Mouse (Mus musculus): ENCODE data around the gene Vsig2. TPM values are rescaled to one million over a fixed set of nuclear protein-coding genes. Genes with fewer than 3 reads are reported as not detected.

Vsig2 gene
- total RNA-seq, 2 experiments from 2014 or later, result 4.0 to 4.7 TPM

DNA sequence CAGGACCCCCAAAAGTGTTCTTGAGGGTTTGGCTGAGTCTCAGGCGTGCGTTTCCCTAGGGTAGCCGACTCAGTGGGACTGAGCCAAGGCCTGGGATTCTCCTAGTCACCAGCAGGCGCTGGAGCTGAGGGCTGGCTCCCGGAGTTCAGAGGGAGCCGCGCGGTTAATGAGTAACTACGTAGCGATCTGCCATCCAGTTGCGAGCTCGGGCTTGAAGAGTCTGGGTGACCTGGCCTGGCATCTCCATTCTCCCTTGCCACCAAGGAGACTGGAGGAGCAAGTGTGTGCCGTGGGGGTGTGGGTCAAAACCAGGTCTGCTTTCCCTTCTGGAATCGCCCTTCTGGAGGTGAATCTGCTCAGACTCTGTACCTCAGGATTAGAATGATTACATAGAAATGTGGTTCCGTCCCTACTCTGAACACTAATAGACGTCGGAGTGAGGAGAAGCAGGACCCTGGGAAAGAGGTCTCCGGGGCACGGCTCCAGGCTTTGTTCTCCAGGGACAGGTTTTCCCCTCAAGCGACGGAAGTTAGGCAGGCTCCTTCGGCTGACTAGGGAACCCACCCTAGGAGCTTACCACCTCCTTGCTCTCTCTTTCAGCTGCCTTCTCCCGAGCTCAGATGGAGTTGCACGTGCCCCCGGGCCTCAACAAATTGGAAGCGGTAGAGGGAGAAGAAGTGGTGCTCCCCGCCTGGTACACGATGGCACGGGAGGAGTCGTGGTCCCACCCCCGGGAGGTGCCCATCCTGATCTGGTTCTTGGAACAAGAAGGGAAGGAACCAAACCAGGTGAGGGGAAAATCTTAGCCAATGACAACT, 8.0 kb upstream of the Vsig2 start:
- DNase-seq, result peak; percentile 56 to 63

DNA sequence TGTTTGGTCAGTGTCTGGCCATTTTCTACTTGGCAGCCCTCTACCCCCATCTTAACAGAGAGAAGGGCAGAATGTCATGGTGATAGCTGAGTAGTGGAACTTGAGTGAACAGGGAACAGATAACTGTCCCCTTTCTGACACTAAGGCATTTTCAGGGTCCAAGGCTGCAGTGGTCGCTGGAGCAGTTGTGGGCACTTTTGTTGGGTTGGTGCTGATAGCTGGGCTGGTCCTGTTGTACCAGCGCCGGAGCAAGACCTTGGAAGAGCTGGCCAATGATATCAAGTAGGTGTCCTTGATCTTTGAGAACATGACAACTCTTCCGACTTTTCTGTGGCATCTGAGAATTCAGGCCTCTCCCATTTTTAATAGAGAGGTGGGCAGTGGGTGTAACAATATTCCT, 2.2 kb upstream of the Vsig2 start:
- DNase-seq, result no peak
- intact Hi-C loops (cut with DNase I), result no loop called here

More for the DNA sequence above, 8.0 kb upstream of the Vsig2 start:
- intact Hi-C loops (cut with DNase I), result loop anchor here (1.0 kb wide), 2 partner anchors 13 to 130 kb away; partner anchors contain the start of gene Robo4

DNA sequence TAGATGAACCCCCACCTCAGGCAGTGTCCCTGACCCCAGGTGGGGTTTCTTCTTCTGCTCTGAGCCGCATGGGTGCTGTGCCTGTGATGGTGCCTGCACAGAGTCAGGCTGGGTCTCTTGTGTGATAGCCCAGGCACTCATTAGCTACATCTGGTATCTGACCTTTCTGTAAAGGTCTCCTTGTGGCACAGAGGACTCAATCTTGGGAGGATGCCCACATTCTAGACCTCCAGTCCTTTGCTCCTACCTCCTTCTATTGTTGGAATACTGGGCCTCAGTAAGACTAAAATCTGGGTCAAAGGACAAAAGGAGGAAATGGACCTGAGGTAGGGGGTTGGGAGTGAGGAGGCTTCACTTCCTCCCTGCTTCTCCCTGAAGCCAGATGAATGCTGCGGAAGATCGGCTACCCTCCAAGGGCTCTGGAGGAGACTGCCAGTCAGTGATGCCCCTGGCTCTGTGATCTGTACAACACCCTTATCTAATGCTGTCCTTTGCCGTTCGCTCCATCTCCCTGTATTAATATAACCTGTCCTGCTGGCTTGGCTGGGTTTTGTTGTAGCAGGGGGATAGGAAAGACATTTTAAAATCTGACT, 1.3 kb upstream of the Vsig2 start:
- no peak for DNase-seq

DNA sequence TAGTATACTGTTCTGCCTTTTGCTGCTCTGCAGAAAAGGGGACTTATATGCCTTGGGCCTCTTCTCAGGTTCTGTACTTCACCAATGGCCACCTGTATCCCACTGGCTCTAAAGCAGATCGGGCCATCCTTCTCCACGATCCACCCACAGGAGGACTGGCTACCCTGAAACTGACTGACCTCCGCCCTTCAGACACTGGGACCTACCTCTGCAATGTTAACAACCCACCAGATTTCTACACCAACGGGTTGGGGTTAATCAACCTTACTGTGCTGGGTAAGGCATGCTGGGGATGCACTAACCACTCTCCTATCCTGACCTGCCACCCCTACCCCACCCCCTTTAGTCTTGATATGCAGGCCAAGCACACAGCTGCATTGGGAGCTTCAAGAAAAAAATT, 1.2 kb downstream of the Vsig2 start:
- no peak for DNase-seq
- intact Hi-C loops (cut with DNase I), result no loop called here

More for the DNA sequence above, 1.3 kb upstream of the Vsig2 start:
- intact Hi-C loops (cut with DNase I), result no loop called here

DNA sequence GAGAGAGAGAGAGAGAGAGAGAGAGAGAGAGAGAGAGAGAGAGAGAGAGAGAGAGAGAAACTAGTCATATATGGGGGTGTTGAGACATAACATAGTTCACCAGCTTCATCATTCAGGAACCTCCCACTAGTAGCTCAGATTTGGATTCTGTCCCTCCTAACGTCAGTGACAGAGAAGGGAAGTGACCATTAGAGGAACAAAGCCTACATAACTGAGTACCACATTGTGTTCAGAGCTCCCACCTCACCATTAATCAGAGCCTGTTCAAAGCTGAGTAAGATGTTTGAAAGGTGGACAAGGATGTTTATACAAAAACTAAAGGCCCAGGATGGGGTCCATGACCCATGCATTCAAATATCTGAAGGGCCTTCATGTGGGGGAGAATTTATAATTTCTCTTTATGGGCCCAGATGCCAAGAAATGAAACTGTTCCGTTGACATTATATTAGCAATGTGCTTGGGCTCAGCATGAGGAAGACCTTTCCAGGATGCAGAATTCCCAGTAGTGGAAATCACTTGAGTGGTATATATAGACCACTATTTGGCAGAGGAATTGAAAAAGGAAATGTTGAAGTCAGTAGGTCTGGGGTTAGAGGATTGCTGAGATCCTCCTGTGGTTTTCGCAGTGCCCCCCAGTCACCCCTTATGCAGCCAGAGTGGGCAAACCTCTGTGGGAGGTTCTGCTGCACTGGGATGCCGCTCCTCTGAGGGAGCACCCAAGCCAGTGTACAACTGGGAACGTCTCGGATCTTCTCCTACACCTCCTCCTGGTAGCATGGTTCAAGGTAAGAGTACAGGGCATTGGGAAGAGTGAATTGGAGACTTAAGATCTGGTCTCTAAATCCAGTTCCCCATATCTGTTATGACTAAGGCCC, 1.9 kb downstream of the Vsig2 start:
- intact Hi-C loops (cut with DNase I), result no loop called here
- no peak for DNase-seq

DNA sequence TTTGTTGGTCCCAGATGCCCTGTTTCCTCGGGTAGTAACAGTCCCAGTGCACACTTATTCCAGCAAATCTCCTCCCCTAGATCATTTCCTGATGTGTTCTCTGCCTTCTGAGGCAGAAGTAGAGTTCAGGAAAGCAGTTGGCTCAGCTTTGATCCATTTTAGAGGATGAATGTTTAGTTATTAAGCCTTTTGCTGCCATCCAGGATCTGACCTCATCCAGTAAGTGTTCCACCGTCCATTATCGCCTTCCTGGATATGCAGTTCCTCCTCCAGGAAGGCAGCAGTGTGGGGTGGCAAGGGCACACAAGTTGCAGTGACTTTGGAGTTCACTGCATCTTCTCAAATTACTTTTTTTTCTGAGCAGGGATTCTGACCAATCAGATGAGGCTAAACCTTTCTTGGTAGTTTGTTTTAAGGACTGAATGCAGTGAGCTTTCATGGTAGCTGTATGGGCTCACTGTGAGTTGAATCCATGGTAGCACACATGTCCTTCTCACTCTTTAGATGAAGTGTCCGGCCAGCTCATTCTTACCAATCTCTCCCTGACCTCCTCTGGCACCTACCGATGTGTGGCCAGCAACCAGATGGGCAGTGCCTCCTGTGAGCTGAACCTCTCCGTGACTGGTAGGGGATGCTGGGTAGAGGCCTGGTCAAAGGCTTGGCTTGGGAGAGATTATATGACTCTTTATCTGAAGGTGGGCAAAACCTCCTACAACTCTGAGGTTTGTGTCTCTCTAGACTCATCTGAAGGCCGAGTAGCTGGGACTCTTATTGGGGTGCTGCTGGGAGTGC, 3.0 kb downstream of the Vsig2 start:
- no peak for DNase-seq
- intact Hi-C loops (cut with DNase I), result no loop called here

DNA sequence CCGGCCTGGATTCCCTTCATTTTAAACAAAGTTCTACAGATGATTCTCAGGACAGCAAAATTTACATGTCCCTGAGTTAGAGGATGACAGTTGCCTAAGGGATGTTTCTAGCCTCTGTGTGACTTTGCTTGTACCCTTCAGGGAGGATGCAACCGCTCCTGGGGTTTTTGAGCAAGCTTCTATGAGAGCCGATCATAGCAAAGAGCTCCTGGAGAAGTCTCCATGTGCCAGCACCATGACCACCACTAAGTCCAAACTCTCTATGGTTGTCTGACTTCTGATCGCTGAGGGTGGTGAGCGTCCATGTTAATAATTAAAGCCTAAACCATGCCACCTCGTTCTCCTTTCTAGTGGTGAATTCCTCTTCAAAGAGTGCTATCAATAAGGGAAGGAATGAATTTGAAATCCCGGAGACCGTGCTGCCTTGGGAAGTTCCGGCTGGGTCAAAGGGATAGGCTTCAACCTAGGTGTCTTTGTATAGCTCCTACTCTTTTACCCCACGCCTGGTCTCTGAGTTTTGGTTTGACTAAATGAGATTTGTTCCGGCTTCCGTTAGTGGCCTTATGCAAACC, 4.9 kb downstream of the Vsig2 start:
- intact Hi-C loops (cut with DNase I), result loop anchor here (1.0 to 2.0 kb wide), 2 partner anchors 14 to 81 kb away; no protein-coding TSS in a partner anchor
- no peak for DNase-seq

DNA sequence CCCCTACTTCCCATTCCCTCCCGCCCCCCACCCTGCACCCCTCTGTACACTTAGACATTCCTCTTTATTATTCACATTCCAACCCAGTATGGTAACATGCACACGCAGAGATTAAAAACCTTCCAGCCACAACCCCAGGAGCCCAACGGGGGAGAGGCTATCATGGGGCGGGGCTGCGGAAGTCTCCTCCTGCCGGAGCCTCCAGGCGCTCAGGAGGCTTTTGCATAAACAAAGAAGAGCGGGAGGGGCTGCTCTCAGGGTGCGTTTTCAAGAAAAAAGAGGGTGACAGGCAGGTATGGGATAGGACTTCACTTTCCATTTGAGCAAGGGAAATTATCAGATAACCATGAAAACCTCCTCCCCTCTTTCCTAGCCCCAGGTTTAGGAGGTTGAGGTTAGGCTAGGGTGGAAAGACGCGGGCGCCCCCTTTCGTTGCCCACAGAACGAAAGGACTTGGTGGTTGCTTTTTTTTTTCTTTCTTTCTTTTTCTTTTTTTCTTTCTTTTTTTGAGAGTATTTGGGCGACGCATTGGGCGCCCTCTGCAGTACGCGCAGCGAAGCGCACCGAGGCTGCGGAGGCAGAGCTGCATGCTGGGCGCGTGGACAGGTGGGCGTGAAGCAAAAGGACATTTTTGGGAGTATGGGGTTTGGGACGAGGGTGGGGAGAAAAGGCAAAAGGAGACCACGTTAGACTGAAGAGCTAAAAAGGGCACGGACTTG, 5.6 kb downstream of the Vsig2 start:
- DNase-seq, result peak; percentile 67 to 75
- intact Hi-C loops (cut with DNase I), result loop anchor here (1.0 to 2.0 kb wide), 3 partner anchors 14 to 82 kb away; partner anchors contain the start of gene Spa17

DNA sequence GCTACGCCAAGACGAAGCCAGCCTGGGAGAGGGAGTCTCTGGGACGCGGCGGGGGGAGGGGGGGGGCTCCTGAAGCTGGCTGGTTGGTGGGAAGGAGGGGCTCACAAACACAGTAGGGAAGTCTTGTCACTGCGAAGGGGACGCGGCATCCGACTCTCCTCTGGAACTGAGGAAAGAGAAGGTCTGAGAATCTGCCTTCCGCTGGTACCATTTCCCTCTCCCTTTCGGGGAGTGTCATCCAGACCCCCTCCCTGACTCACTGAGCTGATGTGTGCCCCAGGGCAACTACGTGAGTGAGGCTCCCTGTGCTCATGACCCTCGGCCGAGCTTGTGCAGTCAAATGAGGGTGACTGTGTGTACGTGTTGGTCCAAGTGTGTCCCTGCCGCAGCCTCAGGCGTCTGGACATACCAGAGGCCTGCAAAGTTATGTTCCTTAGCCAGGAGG, 6.1 kb downstream of the Vsig2 start:
- intact Hi-C loops (cut with DNase I), result loop anchor here (1.0 to 2.0 kb wide), 2 partner anchors 68 to 82 kb away; partner anchors contain the start of gene Spa17
- no peak for DNase-seq

DNA sequence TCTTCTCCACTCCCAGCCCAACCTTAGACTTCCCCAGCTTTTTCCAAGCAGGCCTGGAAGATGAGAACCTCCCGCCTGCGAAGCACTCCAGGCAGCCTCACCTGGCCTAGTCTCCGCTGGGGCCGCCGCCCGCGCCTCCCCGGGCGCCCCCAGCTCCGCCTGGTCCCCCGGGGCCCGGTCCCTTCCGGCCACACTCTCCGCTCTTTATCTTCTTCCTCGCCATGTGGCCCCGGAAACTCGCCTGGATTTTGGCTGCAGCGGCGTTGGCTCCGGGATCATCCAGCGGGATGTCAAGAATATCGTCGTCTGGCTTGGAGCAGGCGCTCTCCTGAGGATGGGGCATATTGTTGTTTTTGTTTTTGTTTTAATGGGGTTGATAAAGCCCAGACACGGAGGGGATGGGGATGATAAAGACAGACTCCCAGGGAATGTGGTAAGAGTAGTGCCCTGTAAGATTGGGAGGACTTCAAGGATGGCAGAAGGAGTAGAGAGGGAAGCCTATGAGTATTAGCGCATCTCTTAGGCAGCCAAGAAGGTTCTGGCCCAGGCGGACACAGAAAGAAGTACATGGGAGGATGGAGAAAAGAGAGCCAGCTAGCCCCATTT, 6.9 kb downstream of the Vsig2 start:
- DNase-seq, result peak in 1 of 2 experiments; percentile 41

DNA sequence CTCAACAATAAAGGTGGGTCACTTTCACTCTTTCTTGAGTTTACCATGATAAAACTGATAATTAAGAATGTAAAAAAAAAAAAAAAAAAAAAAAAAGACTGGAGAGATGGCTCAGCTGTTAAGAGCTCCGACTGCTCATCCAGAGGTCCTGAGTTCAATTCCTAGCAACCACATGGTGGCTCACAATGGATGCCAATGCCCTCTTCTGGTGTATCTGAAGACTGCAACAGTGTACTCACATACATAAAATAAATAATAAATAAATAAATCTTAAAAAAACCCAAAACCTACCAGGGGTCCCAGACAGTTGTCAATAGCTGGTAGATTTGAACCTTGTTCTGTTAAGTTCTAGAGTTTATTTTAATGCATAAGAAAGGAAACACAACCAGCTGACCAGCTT, 7.8 kb downstream of the Vsig2 start:
- DNase-seq, result no peak
- intact Hi-C loops (cut with DNase I), result no loop called here

More for the DNA sequence above, 6.9 kb downstream of the Vsig2 start:
- intact Hi-C loops (cut with DNase I), result loop anchor here (1.0 to 2.0 kb wide), 2 partner anchors 67 to 83 kb away; partner anchors contain the start of gene Spa17

DNA sequence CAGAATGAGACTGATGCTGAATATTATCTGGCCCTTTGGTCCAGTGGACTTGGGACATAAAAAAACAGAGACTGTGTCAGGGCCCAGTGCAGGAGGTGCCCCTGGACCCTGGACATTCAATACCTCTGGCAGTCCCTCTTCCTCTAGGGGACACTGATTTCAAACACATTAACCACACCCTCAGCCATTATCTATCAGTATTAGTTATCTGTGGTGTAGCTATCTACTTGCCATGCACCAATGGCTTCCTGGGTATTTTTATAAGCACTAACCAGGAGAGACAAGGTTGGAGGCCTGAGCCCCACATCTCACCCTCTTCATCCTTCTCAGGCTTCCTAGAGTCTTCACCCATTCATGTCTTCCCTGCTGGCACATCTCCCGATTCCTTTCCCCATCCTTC, 11.4 kb downstream of the Vsig2 start:
- intact Hi-C loops (cut with DNase I), result no loop called here
- DNase-seq, result no peak

DNA sequence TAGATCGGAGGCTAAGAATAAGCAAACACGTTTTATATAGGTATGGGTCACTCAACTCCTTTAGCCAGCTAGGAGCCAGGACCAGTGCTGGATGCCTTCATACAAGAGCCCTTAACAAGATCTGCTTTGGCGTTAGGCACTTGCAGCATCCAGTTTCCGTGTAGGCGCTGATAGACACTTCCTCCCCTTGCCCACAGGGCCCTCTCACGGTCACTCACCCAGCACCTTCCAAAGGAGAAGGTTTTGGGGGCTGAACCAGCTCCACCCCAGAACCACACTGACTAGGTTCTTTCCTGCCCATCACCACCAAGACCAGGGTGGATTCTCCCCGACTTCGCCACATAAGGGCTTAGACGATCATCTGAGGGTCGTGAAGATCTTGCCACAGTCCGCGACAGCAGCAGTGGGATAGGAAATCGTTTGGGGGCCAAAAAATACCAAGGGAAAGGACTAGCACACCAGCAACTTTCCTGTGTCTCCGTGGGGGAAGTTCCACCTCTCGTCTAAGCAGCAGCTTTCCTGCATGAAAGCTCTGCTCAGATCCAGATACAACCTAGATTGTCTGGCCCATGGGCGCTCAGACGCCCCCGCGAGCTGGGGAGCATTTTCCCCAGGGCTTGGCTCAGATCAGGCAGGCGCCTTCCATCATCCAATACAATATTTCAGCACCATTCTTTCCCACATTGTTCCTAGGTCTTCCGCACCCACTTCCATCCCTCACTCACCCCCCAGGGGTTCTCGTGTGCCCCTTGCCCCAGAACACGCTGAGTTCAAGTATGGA, 12.9 kb downstream of the Vsig2 start:
- DNase-seq, result no peak
- intact Hi-C loops (cut with DNase I), result no loop called here

DNA sequence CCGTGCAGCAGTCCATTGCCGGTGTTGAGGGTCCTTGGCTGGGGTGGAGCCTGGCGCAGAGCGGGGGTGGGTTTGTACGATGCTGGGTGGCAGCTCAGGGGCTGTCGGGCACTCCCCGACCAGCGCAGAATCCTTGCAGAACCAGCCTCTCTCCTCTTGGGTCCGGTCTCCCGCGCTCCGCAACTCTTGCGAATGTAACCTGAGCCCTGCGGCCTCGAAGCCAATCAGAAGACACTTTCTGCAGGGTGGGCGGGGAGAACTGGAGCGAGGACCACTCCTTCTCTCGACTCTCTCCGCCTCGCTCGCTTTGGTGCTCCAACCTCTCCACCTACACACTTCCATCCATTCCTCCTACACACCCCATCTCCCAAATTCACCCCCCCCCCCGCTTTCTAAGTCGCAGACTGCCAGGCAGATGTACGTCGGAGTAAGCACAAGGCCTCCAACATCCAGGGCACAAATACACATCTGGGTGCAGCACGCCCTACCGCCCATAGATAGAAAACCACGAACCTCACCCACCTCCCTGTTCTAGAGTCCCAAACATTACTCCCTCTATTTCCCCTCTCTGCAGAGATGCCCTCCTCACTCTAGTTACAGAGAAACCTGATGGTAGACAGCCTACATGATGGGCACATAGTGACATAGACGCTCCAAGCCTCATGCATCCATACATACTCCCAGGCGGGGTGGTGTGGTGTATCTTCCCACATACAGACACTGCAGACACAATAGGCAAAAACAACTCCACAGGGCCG, 13.7 kb downstream of the Vsig2 start, which contains the start of gene Nrgn:
Gene Nrgn, minus strand, starts transcription at position 369 of the 758 bp plus-strand sequence.
- intact Hi-C loops (cut with DNase I), result no loop called here
- peak; percentile 71 to 77 for DNase-seq

DNA sequence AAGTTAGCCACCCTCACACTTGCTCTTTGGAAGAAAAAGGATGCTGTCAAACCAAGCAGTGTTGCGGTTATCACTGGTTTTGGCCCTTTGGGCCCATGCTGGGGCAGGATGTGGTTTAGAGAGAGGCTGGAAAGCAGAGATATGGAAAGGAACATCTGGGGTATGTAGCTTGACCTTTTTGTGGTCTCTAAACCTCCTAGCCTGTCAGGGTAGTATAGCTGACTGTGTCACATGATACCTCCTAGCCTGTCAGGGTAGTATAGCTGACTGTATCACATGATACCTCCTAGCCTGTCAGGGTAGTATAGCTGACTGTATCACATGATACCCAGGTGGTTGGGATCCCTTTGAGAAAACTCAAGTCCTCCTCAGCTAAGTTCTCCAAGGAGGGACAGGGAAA, 15.2 kb downstream of the Vsig2 start:
- intact Hi-C loops (cut with DNase I), result no loop called here
- DNase-seq, result no peak

DNA sequence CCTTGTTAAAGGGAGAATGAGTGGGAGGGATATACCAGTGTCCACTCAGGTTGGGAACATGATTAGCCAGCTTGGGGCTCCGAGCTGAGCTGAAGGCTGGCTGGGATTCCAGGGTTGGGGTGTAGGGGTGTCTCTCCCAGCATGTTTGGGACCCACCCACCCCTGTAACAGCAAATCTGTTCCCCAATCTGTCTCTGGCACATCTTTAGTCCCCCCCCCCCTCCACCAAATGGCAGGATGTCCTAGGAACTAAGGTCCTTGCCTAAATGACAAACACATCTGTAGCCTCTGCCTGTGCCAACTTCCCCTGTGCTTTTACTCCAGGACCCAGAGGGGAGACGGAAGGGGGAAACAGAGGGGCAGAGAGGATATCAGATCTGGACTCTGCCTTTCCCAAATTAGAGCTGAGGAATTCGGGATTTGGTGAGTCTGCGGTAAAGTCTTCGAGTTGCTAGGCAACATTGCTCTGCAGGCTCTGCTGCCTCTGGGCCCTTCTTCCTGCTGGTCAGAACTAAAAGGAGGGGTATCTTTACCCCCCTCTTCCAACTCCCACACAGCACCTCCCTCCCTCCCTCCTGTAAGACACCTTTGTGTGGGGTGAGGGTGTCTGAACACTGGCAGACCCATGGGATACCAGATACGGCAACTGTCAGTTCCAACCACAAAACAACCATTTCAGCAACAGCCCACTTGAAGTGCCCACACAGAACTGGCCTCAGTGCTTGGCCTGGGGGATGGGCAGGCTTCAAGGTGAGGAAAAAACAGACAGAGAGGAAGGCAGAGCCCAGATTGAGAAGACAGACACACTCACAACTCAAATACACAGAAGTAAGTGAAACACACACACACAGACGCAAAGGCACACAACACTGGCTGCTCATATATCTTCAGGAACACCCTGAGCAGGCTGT, 16.0 kb downstream of the Vsig2 start, which contains the start of gene Siae:
Gene Siae, plus strand, starts transcription at position 861 of the 911 bp plus-strand sequence.
- no peak for DNase-seq
- intact Hi-C loops (cut with DNase I), result loop anchor here (5.0 kb wide), 1 partner anchor 42 kb away; no protein-coding TSS in a partner anchor

Measured in heart, postnatal 36 days (tissue).